9 mouse cellular contexts compared by ENCODE assay signal in genomic region chr17:44677782-44678181, GRCm38 (mm10).
DNase-seq lines count a peak whose midpoint lies in the region; ATAC-seq and TF ChIP-seq lines count a peak whose summit lies in the region.
"Had no signal": no experiment of that assay in that cellular context is flagged by ENCODE, and none has a peak within 500 bp of the region (broad histone marks: within the 10 kb centered on the region; RNA-seq: fewer than 3 reads in every experiment).

No protein-coding gene starts in this region.

- H3K4me1 ChIP-seq in hindbrain, postnatal 0 days (ENCODE audit: insufficient read depth, low read length): no peaks in the 10 kb centered on the region
- no peaks in the 10 kb centered on the region for H3K4me1 ChIP-seq in hindbrain, embryonic 13.5 days (replicated peaks)

- no peak for ATAC-seq in hindbrain, postnatal 0 days
- ATAC-seq in hindbrain, embryonic 13.5 days (ENCODE audit: low FRiP score): no peak
- 0 out of 2 replicates have a peak, but pooled peaks have one; percentile 23 for ATAC-seq in granulocyte monocyte progenitor cell, adult 5-6 weeks (replicated peaks; ENCODE audit: poor library complexity, severe bottlenecking)

- TF ChIP-seq CTCF in hindbrain, postnatal 0 days (IDR thresholded peaks at IDR 0.05; ENCODE audit: low read depth): no peak

- no peaks in the 10 kb centered on the region for H3K27me3 ChIP-seq in hindbrain, postnatal 0 days (ENCODE audit: insufficient read depth, low read length)
- H3K27me3 ChIP-seq in hindbrain, embryonic 13.5 days: no peaks in the 10 kb centered on the region

- DNase-seq in hindbrain, postnatal 0 days (ENCODE audit: low spot score): peak; percentile 41
- peak; percentile 67 for DNase-seq in 3T3-L1 (ENCODE audit: low read depth, low spot score)
- peak; percentile 67 for DNase-seq in adrenal gland, postnatal 14 days
- no peak for DNase-seq in urinary bladder, postnatal 25 days (ENCODE audit: low spot score)
- no peak for DNase-seq in thymus, postnatal 10 days (ENCODE audit: low spot score in 2 of 2)
- DNase-seq in thymus, postnatal 25 days: no peak

- no peaks in the 10 kb centered on the region for H3K36me3 ChIP-seq in hindbrain, postnatal 0 days (ENCODE audit: insufficient read depth, low read length)
- no peaks in the 10 kb centered on the region for H3K36me3 ChIP-seq in hindbrain, embryonic 13.5 days

- no peak overlapping the region for H3K27ac ChIP-seq in hindbrain, postnatal 0 days
- no peak overlapping the region for H3K27ac ChIP-seq in hindbrain, embryonic 13.5 days

- WGBS in hindbrain, postnatal 0 days: 44% methylated on average over 7 of the region's 7 CpGs
- WGBS in hindbrain, embryonic 13.5 days: 69% methylated on average over 7 of the region's 7 CpGs

- no peak overlapping the region for H3K9ac ChIP-seq in hindbrain, postnatal 0 days (replicated peaks; ENCODE audit: low read length)
- no peak overlapping the region for H3K9ac ChIP-seq in hindbrain, embryonic 13.5 days

- peaks cover 4% of the 10 kb centered on the region; the same call in 1 of the 2 replicates for H3K9me3 ChIP-seq in hindbrain, postnatal 0 days (ENCODE audit: low read length)
- H3K9me3 ChIP-seq in hindbrain, embryonic 13.5 days: peaks cover 10% of the 10 kb centered on the region; the same call in 1 of the 2 replicates

- H3K4me2 ChIP-seq in hindbrain, postnatal 0 days (ENCODE audit: low read depth, low read length): no peak overlapping the region
- no peak overlapping the region for H3K4me2 ChIP-seq in hindbrain, embryonic 13.5 days
- H3K4me2 ChIP-seq: liver, embryonic 11.5 days had no signal

- no peak overlapping the region for H3K4me3 ChIP-seq in hindbrain, postnatal 0 days (ENCODE audit: low read length)
- H3K4me3 ChIP-seq in hindbrain, embryonic 13.5 days: no peak overlapping the region

Comparison
In these comparisons a context has a peak if more than half of its experiments do, and no peak if none do; other contexts are left out.
1. DNase-seq: peak in hindbrain, postnatal 0 days (single experiment), 3T3-L1 (single experiment) and adrenal gland, postnatal 14 days (single experiment); none in urinary bladder, postnatal 25 days (single experiment), thymus, postnatal 10 days (0 of 2) and thymus, postnatal 25 days (single experiment).